Mouse (Mus musculus): Measurements from ENCODE around the gene Pigw.
A peak's percentile ranks its signal among the peaks of the same experiment; 100 is the strongest.

Pigw gene

GRCm38 (mm10) chr11:84879772-84880464 is at the start of gene Pigw, which contains the start of gene Myo19:
Gene Pigw, minus strand, starts transcription at chr11:84880285.
Gene Myo19, plus strand, starts transcription at chr11:84880148.
- peak; percentile 58 to 60 for DNase-seq (ENCODE audit: low spot score in 2 of 2)

- DNase-seq (ENCODE audit: low spot score in 2 of 2), result no peak
Observed at GRCm38 (mm10) chr11:84920981-84921380, 40.9 kb upstream of the Pigw start.

GRCm38 (mm10) chr11:84919951-84920350 is 39.9 kb upstream of the Pigw start:
- no peak for DNase-seq (ENCODE audit: low spot score in 2 of 2)

- DNase-seq (ENCODE audit: low spot score in 2 of 2), result no peak
Observed at GRCm38 (mm10) chr11:84919276-84919675, 39.2 kb upstream of the Pigw start.

GRCm38 (mm10) chr11:84918425-84918824 is 38.3 kb upstream of the Pigw start:
- DNase-seq (ENCODE audit: low spot score in 2 of 2), result peak; percentile 60 to 84

GRCm38 (mm10) chr11:84916703-84917300 is 36.7 kb upstream of the Pigw start:
- no peak for DNase-seq (ENCODE audit: low spot score in 2 of 2)

- DNase-seq (ENCODE audit: low spot score in 2 of 2), result peak; percentile 85 to 91
Observed at GRCm38 (mm10) chr11:84916053-84916702, 36.1 kb upstream of the Pigw start, which contains the start of gene Znhit3. Gene Znhit3, minus strand, starts transcription at chr11:84916366.

- no peak for DNase-seq (ENCODE audit: low spot score in 2 of 2)
Observed at GRCm38 (mm10) chr11:84914673-84915072, 34.6 kb upstream of the Pigw start.

- DNase-seq (ENCODE audit: low spot score in 2 of 2), result no peak
Observed at GRCm38 (mm10) chr11:84910411-84910810, 30.3 kb upstream of the Pigw start.

GRCm38 (mm10) chr11:84908480-84908879 is 28.4 kb upstream of the Pigw start:
- DNase-seq (ENCODE audit: low spot score in 2 of 2), result no peak

- no peak for DNase-seq (ENCODE audit: low spot score in 2 of 2)
Observed at GRCm38 (mm10) chr11:84907081-84907480, 27.0 kb upstream of the Pigw start.

GRCm38 (mm10) chr11:84904597-84905144 is 24.6 kb upstream of the Pigw start:
- peak in 1 of 2 experiments; percentile 71 for DNase-seq (ENCODE audit: low spot score in 2 of 2)

- DNase-seq (ENCODE audit: low spot score in 2 of 2), result no peak
Observed at GRCm38 (mm10) chr11:84893113-84893512, 13.0 kb upstream of the Pigw start.

- DNase-seq (ENCODE audit: low spot score in 2 of 2), result no peak
Observed at GRCm38 (mm10) chr11:84891705-84892104, 11.6 kb upstream of the Pigw start.

- no peak for DNase-seq (ENCODE audit: low spot score in 2 of 2)
Observed at GRCm38 (mm10) chr11:84889492-84889891, 9.4 kb upstream of the Pigw start.

- no peak for DNase-seq (ENCODE audit: low spot score in 2 of 2)
Observed at GRCm38 (mm10) chr11:84888025-84888424, 7.9 kb upstream of the Pigw start.

- DNase-seq (ENCODE audit: low spot score in 2 of 2), result no peak
Observed at GRCm38 (mm10) chr11:84886767-84887511, 6.9 kb upstream of the Pigw start.

- DNase-seq (ENCODE audit: low spot score in 2 of 2), result no peak
Observed at GRCm38 (mm10) chr11:84886236-84886635, 6.2 kb upstream of the Pigw start.

GRCm38 (mm10) chr11:84885238-84885637 is 5.2 kb upstream of the Pigw start:
- DNase-seq (ENCODE audit: low spot score in 2 of 2), result no peak

- no peak for DNase-seq (ENCODE audit: low spot score in 2 of 2)
Observed at GRCm38 (mm10) chr11:84882346-84882745, 2.3 kb upstream of the Pigw start.

- no peak for DNase-seq (ENCODE audit: low spot score in 2 of 2)
Observed at GRCm38 (mm10) chr11:84880971-84881370, 886 bp upstream of the Pigw start.

GRCm38 (mm10) chr11:84880465-84880961 is 428 bp upstream of the Pigw start:
- no peak for DNase-seq (ENCODE audit: low spot score in 2 of 2)
